Mouse (Mus musculus): ENCODE measurements around the gene H2-Ob. TPM values are rescaled to one million over a fixed set of nuclear protein-coding genes. Genes with fewer than 3 reads are reported as not detected.
"Not testable (repeated sequence)": the region's sequence is repeated elsewhere in the genome, so short reads cannot be mapped to it uniquely, and the experiment has no call there.

H2-Ob gene
- polyA plus RNA-seq, 1 experiment from 2014 or later = not detected

DNA sequence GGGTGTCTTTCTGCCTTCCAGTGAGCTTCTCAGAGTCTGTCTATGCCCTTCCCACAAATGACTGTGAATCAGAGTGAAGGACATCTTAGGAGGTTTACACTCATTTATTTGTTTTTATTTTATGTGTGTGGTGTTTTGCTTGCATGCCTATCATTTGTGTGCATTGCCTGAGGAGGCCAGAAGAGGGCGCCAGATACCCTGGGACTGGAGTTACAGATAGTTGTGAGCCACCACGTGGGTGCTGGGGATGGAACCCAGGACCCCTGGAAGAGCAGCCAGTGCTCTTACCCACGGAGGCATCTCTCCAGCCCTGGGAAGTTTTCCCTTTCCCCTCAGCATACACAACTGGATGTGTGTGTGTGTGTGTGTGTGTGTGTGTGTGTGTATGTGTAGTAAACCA lies 29.0 kb upstream of the H2-Ob start:
- Histone ChIP-seq H3K27ac (no peak overlapping the region), H3K4me1 (peaks cover 10% of the 10 kb centered on the region), H3K9ac (no peak overlapping the region), H3K4me2 (no peak overlapping the region), H3K27me3 (peaks cover 95% of the 10 kb centered on the region), H3K36me3 (no peaks in the 10 kb centered on the region), H3K9me3 (no peaks in the 10 kb centered on the region), H3K4me3 (no peak overlapping the region)
- WGBS = 36% methylated on average over 3 of the region's 3 CpGs
- no peak for ATAC-seq (ENCODE audit: insufficient number of reproducible peaks, insufficient read depth, low FRiP score, low TSS enrichment, low read depth)

DNA sequence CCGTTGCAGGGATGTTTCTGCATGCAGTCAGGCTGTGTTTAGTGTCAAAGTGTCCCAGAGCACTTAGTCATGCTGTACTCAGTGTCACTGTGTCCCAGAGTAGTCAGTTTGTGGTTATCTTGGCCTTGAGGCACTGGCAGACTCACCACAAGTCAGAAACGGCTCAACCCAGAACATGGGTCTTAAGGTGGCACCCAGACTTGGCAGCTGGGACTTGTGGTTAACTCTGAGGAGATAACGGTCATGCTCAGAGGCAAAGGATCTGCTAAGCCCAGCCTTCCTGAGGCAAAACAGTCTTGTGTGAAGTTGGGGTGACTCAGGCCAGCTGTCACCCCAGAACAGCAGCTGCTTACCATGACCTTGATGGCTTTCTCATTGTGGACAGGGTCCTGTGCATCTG lies 28.1 kb upstream of the H2-Ob start:
- no peaks in the 10 kb centered on the region for H3K36me3 ChIP-seq
- no peak overlapping the region for H3K9ac ChIP-seq
- peaks cover 95% of the 10 kb centered on the region for H3K27me3 ChIP-seq
- H3K27ac ChIP-seq = no peak overlapping the region
- no peak for ATAC-seq (ENCODE audit: insufficient number of reproducible peaks, insufficient read depth, low FRiP score, low TSS enrichment, low read depth)
- 67% methylated on average over 3 of the region's 3 CpGs for WGBS
- no peak overlapping the region for H3K4me3 ChIP-seq
- H3K4me2 ChIP-seq = no peak overlapping the region
- 0 out of 2 replicates have a peak, but pooled peaks cover under 1% of the 10 kb centered on the region for H3K4me1 ChIP-seq
- H3K9me3 ChIP-seq = no peaks in the 10 kb centered on the region

GRCm38 (mm10) chr17:34211746-34212365 lies 26.8 kb upstream of the H2-Ob start:
- no peak overlapping the region for H3K27ac ChIP-seq
- H3K9ac ChIP-seq = no peak overlapping the region
- 0 out of 2 replicates have a peak overlapping the region, but pooled peaks have one; percentile 7 for H3K4me3 ChIP-seq
- H3K4me2 ChIP-seq = no peak overlapping the region
- peaks cover 92% of the 10 kb centered on the region for H3K27me3 ChIP-seq
- 15% methylated on average over 23 of the region's 23 CpGs for WGBS
- no peaks in the 10 kb centered on the region for H3K36me3 ChIP-seq
- H3K9me3 ChIP-seq = no peaks in the 10 kb centered on the region
- H3K4me1 ChIP-seq = no peaks in the 10 kb centered on the region
- ATAC-seq (ENCODE audit: insufficient number of reproducible peaks, insufficient read depth, low FRiP score, low TSS enrichment, low read depth) = no peak

- no peak overlapping the region for H3K9ac ChIP-seq
- H3K36me3 ChIP-seq = no peaks in the 10 kb centered on the region
- no peak overlapping the region for H3K27ac ChIP-seq
- no peaks in the 10 kb centered on the region for H3K4me1 ChIP-seq
- no peak for ATAC-seq (ENCODE audit: insufficient number of reproducible peaks, insufficient read depth, low FRiP score, low TSS enrichment, low read depth)
- H3K4me3 ChIP-seq = no peak overlapping the region
- 0 out of 2 replicates have a peak, but pooled peaks cover 3% of the 10 kb centered on the region for H3K9me3 ChIP-seq
- peak overlapping the region; percentile 31 for H3K4me2 ChIP-seq
- peaks cover 81% of the 10 kb centered on the region for H3K27me3 ChIP-seq
- 44% methylated on average over 21 of the region's 21 CpGs for WGBS
These were observed 24.8 kb upstream of the H2-Ob start for GRCm38 (mm10) chr17:34213936-34214335.

DNA sequence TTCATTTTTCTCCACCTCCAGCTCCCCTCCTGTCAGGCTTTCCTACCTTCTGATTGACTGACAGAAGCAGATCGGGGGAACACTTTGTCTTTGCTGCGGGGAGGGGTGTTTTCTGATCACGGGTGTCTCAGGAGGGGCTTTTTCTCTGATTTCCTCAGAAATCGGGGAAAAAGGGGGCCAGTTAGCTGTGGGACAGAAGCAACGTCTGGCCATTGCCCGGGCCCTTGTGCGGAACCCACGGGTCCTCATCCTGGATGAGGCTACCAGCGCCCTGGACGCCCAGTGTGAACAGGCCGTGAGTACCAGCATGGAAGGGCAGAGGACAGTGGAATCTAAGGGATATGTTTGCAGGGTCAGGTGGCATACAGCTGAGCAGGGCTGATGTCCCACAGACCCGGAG lies 23.5 kb upstream of the H2-Ob start:
- 0 out of 2 replicates have a peak, but pooled peaks cover 3% of the 10 kb centered on the region for H3K9me3 ChIP-seq
- WGBS = 79% methylated on average over 12 of the region's 12 CpGs
- H3K9ac ChIP-seq = no peak overlapping the region
- ATAC-seq (ENCODE audit: insufficient number of reproducible peaks, insufficient read depth, low FRiP score, low TSS enrichment, low read depth) = no peak
- H3K4me2 ChIP-seq = no peak overlapping the region
- no peaks in the 10 kb centered on the region for H3K36me3 ChIP-seq
- H3K4me3 ChIP-seq = no peak overlapping the region
- no peaks in the 10 kb centered on the region for H3K4me1 ChIP-seq
- peaks cover 69% of the 10 kb centered on the region for H3K27me3 ChIP-seq
- H3K27ac ChIP-seq = no peak overlapping the region

GRCm38 (mm10) chr17:34217216-34217928 lies 21.3 kb upstream of the H2-Ob start:
- H3K27ac ChIP-seq = no peak overlapping the region
- peaks cover 47% of the 10 kb centered on the region for H3K27me3 ChIP-seq
- H3K9ac ChIP-seq = no peak overlapping the region
- no peaks in the 10 kb centered on the region for H3K36me3 ChIP-seq
- 0 out of 2 replicates have a peak, but pooled peaks cover 3% of the 10 kb centered on the region for H3K9me3 ChIP-seq
- no peak overlapping the region for H3K4me2 ChIP-seq
- 85% methylated on average over 8 of the region's 8 CpGs for WGBS
- H3K4me1 ChIP-seq = no peaks in the 10 kb centered on the region
- H3K4me3 ChIP-seq = no peak overlapping the region
- ATAC-seq (ENCODE audit: insufficient number of reproducible peaks, insufficient read depth, low FRiP score, low TSS enrichment, low read depth) = no peak

DNA sequence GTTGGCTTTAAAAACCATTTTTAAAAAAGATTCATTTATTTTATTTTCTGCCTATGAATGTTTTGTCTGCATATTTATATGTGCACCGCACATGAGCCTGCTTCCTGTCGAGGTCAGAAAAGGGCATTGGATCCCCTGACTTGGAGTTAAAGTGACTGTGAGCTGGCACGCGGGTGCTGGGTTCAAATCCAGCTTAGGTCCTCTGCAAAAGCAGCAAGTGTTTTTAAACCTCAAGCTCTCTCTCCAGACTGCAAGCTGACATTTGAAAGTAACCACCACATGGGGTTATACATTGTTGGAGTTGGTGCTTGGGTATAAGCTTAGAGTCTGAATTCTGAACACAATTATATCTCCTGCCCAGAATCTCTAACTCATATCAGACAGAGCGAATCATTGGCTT lies 20.7 kb upstream of the H2-Ob start:
- 85% methylated on average over 5 of the region's 5 CpGs for WGBS
- Histone ChIP-seq H3K9me3 (0 out of 2 replicates have a peak, but pooled peaks cover 3% of the 10 kb centered on the region), H3K4me2 (no peak overlapping the region), H3K27me3 (peaks cover 40% of the 10 kb centered on the region), H3K4me1 (no peaks in the 10 kb centered on the region), H3K4me3 (no peak overlapping the region), H3K9ac (no peak overlapping the region), H3K27ac (no peak overlapping the region), H3K36me3 (no peaks in the 10 kb centered on the region)
- no peak for ATAC-seq (ENCODE audit: insufficient number of reproducible peaks, insufficient read depth, low FRiP score, low TSS enrichment, low read depth)

DNA sequence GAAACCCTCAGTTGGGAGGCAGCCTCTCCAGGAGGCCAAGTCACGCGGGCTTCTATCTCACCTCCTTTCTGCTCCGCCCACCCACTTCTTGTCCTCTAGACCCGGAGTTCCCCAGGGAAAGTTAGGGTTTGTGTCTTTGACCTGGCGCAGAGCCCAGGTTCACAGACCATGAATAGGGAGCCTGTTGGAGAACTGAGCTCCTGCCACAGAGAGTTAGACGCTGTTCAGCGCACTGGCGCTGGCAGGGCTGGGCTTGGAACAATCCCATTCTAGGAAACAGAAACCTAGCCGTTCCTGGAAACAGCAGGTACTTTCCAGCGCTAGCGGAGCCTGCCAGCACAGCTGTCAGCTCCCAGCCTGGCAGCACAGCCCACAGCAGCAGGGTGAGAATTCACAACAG lies 20.0 kb upstream of the H2-Ob start:
- H3K27ac ChIP-seq = no peak overlapping the region
- H3K36me3 ChIP-seq = no peaks in the 10 kb centered on the region
- ATAC-seq (ENCODE audit: insufficient number of reproducible peaks, insufficient read depth, low FRiP score, low TSS enrichment, low read depth) = no peak
- H3K27me3 ChIP-seq = peaks cover 34% of the 10 kb centered on the region
- no peak overlapping the region for H3K4me3 ChIP-seq
- H3K9me3 ChIP-seq = 0 out of 2 replicates have a peak, but pooled peaks cover 3% of the 10 kb centered on the region
- H3K4me1 ChIP-seq = no peaks in the 10 kb centered on the region
- 85% methylated on average over 11 of the region's 11 CpGs for WGBS
- no peak overlapping the region for H3K4me2 ChIP-seq
- H3K9ac ChIP-seq = no peak overlapping the region

DNA sequence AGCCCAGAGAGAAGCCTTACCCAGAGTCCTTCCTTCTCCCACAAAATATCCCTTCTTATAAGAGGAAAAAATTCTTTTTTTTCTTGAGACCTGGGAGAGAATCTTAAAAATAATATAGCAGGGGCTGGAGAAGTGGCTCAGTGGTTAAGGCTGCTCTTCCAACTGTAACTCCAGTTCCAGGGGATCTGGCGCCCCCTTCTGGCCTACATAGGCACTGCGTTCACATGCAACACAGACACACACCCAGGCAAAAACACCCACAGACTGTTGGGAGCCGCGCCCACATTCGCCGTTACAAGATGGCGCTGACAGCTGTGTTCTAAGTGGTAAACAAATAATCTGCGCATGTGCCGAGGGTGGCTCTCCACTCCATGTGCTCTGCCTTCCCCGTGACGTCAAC lies 19.6 kb upstream of the H2-Ob start:
- H3K9ac ChIP-seq = not testable (repeated sequence)

DNA sequence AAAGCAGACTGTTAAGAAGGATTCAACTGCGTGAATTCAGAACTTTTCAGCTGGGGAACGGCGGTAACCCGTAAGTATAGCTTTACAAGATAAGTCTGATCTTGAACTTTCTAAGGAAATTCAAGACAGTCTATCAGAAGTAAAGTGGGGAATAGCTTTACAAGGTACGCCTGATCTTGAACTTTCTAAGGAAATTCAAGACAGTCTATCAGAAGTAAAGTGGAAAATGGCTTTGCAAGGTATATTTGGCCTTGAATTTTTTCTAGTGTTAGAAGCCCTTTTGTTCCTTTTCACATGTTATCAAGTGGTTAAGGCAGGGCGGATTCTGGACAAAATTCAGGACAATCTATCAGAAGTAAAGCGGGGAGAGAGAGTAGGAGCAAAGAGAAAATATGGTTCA lies 18.9 kb upstream of the H2-Ob start:
- not testable (repeated sequence) for ATAC-seq (ENCODE audit: insufficient number of reproducible peaks, insufficient read depth, low FRiP score, low TSS enrichment, low read depth); H3K9me3 ChIP-seq
- 91% methylated on average over 3 of the region's 7 CpGs for WGBS

More for the DNA sequence above, 19.6 kb upstream of the H2-Ob start:
- H3K27ac ChIP-seq; H3K4me2 ChIP-seq; H3K36me3 ChIP-seq; H3K4me1 ChIP-seq; H3K9me3 ChIP-seq; ATAC-seq (ENCODE audit: insufficient number of reproducible peaks, insufficient read depth, low FRiP score, low TSS enrichment, low read depth); H3K4me3 ChIP-seq: not testable (repeated sequence)
- 94% methylated on average over 9 of the region's 11 CpGs for WGBS
- H3K27me3 ChIP-seq = peaks cover 29% of the 10 kb centered on the region

GRCm38 (mm10) chr17:34220401-34220800 lies 18.3 kb upstream of the H2-Ob start:
- H3K27me3 ChIP-seq = peaks cover 16% of the 10 kb centered on the region
- not testable (repeated sequence) for H3K9me3 ChIP-seq; H3K4me1 ChIP-seq; H3K4me3 ChIP-seq; H3K36me3 ChIP-seq; H3K27ac ChIP-seq; H3K4me2 ChIP-seq; ATAC-seq (ENCODE audit: insufficient number of reproducible peaks, insufficient read depth, low FRiP score, low TSS enrichment, low read depth); H3K9ac ChIP-seq
- 85% methylated on average over 7 of the region's 16 CpGs for WGBS

More for the DNA sequence above, 18.9 kb upstream of the H2-Ob start:
- H3K4me3 ChIP-seq, H3K27ac ChIP-seq, H3K4me2 ChIP-seq, H3K4me1 ChIP-seq, H3K9ac ChIP-seq, H3K36me3 ChIP-seq: not testable (repeated sequence)
- peaks cover 22% of the 10 kb centered on the region for H3K27me3 ChIP-seq

GRCm38 (mm10) chr17:34224816-34225215 lies 13.9 kb upstream of the H2-Ob start:
- H3K9ac ChIP-seq = no peak overlapping the region
- no peak overlapping the region for H3K4me3 ChIP-seq
- H3K36me3 ChIP-seq = no peaks in the 10 kb centered on the region
- H3K27ac ChIP-seq = no peak overlapping the region
- no peak for ATAC-seq (ENCODE audit: insufficient number of reproducible peaks, insufficient read depth, low FRiP score, low TSS enrichment, low read depth)
- H3K27me3 ChIP-seq = no peaks in the 10 kb centered on the region
- WGBS = 93% methylated on average over 3 of the region's 3 CpGs
- H3K9me3 ChIP-seq = no peaks in the 10 kb centered on the region
- H3K4me2 ChIP-seq = no peak overlapping the region
- H3K4me1 ChIP-seq = no peaks in the 10 kb centered on the region

All from embryonic facial prominence, embryonic 13.5 days (tissue).